Mouse (Mus musculus) heart, embryonic 11.5 days (tissue): ENCODE results near the gene Olfr1258. TPM values are rescaled to one million over a fixed set of nuclear protein-coding genes. Genes with fewer than 3 reads are reported as not detected.
"Not testable (repeated sequence)": the region's sequence is repeated elsewhere in the genome, so short reads cannot be mapped to it uniquely, and the experiment has no call there.

Source experiments
- ATAC-seq: fragments of 200-750 bp; cut with Nextera tagmentation; replicated peaks from 2 replicates; pipeline ENCODE4 v1.8.0; 2017; ENCODE audit warnings: moderate library complexity; ENCODE audit not compliant: insufficient number of reproducible peaks, low FRiP score, low TSS enrichment
- H3K27ac ChIP-seq: fragments of 300-500 bp; sonication (generic); 2 replicates; pipeline ENCODE4 v1.5.1; 2014; ENCODE audit warnings: mild to moderate bottlenecking, low read depth, low read length
- H3K27me3 ChIP-seq: fragments of 300-500 bp; sonication (generic); 2 replicates; pipeline ENCODE4 v1.6.1; 2014; ENCODE audit warnings: mild to moderate bottlenecking, low read length, mixed read lengths; ENCODE audit not compliant: control insufficient read depth, insufficient read depth
- H3K36me3 ChIP-seq: fragments of 300-500 bp; sonication (generic); 2 replicates; pipeline ENCODE4 v1.6.1; 2014; ENCODE audit warnings: mild to moderate bottlenecking, low read length, moderate library complexity, mixed read lengths; ENCODE audit not compliant: control insufficient read depth, insufficient read depth
- H3K4me1 ChIP-seq: fragments of 300-500 bp; sonication (generic); 2 replicates; pipeline ENCODE4 v1.6.1; 2014; ENCODE audit warnings: low read length; ENCODE audit not compliant: control insufficient read depth, insufficient read depth
- H3K4me2 ChIP-seq: fragments of 300-500 bp; sonication (generic); 2 replicates; pipeline ENCODE4 v1.6.1; 2014; ENCODE audit warnings: mild to moderate bottlenecking, moderate library complexity
- H3K4me3 ChIP-seq: fragments of 300-500 bp; sonication (generic); 2 replicates; pipeline ENCODE4 v1.5.1; 2014; ENCODE audit warnings: low read depth, low read length
- H3K9ac ChIP-seq: fragments of 300-500 bp; sonication (generic); 2 replicates; pipeline ENCODE4 v1.6.1; 2014; ENCODE audit warnings: mild to moderate bottlenecking, low read depth, low read length, moderate library complexity
- H3K9me3 ChIP-seq: fragments of 300-500 bp; sonication (generic); replicated peaks from 2 replicates; pipeline ENCODE4 v1.6.1; 2016; ENCODE audit warnings: low read length; ENCODE audit not compliant: control insufficient read depth
- WGBS: fragments of 180-500 bp; shearing (Covaris S2); extraction: QIAGEN DNeasy Blood & Tissue Kit; methylation state at CpG from one replicate; pipeline ENCODE4 v1.1.7; 2014; ENCODE audit not compliant: insufficient replicate concordance; 5-methylcytosine and 5-hydroxymethylcytosine counted together
- polyA plus RNA-seq: library from polyadenylated mRNA; unstranded; fragments of >200 nt; fragmentation: Nextera tagmentation; extraction: Ambion mirVana; gene quantifications from 2 replicates; pipeline ENCODE4 v1.2.1, GENCODE M21; 2014

The Olfr1258 gene
- polyA plus RNA-seq, result not detected in 2 replicates

- no peak for ATAC-seq
- Histone ChIP-seq H3K27me3 (no peaks in the 10 kb centered on the region), H3K9me3 (no peaks in the 10 kb centered on the region), H3K9ac (no peak within 1 kb of the TSS), H3K4me3 (no peak within 1 kb of the TSS), H3K27ac (no peak within 1 kb of the TSS), H3K36me3 (no peaks in the 10 kb centered on the region), H3K4me1 (no peaks in the 10 kb centered on the region), H3K4me2 (no peak within 1 kb of the TSS)
These were observed at the start of gene Olfr1258 for GRCm38 (mm10) chr2:89927009-89927408. TSS of gene Olfr1258 (plus strand) at chr2:89927309.

- WGBS, result 78% methylated on average over 1 of the region's 1 CpGs
- Histone ChIP-seq H3K9ac (no peak within 1 kb of the TSS), H3K9me3 (no peaks in the 10 kb centered on the region), H3K4me2 (no peak within 1 kb of the TSS), H3K27me3 (no peaks in the 10 kb centered on the region), H3K4me3 (no peak within 1 kb of the TSS), H3K27ac (no peak within 1 kb of the TSS), H3K36me3 (no peaks in the 10 kb centered on the region), H3K4me1 (no peaks in the 10 kb centered on the region)
- no peak for ATAC-seq
These were observed 49.0 kb upstream of the Olfr1258 start, which contains the start of gene Olfr1257 for GRCm38 (mm10) chr2:89878137-89878536. TSS of gene Olfr1257 (plus strand) at chr2:89878437.

- H3K27ac ChIP-seq, H3K9me3 ChIP-seq, H3K9ac ChIP-seq, H3K4me1 ChIP-seq, ATAC-seq, H3K4me3 ChIP-seq, H3K4me2 ChIP-seq, H3K27me3 ChIP-seq, H3K36me3 ChIP-seq: not testable (repeated sequence)
- 82% methylated on average over 9 of the region's 9 CpGs for WGBS
These were observed 14.5 kb upstream of the Olfr1258 start for GRCm38 (mm10) chr2:89912616-89913015.

- Histone ChIP-seq H3K4me2 (no peak within 1 kb of the TSS), H3K4me1 (no peaks in the 10 kb centered on the region), H3K27me3 (no peaks in the 10 kb centered on the region), H3K9ac (no peak within 1 kb of the TSS), H3K4me3 (no peak within 1 kb of the TSS), H3K36me3 (no peaks in the 10 kb centered on the region), H3K9me3 (no peaks in the 10 kb centered on the region), H3K27ac (no peak within 1 kb of the TSS)
- no peak for ATAC-seq
- WGBS, result 75% methylated on average over 5 of the region's 5 CpGs
These were observed 21.5 kb downstream of the Olfr1258 start, which contains the start of gene Olfr1259 for GRCm38 (mm10) chr2:89948564-89948963. TSS of gene Olfr1259 (minus strand) at chr2:89948664.

DNA sequence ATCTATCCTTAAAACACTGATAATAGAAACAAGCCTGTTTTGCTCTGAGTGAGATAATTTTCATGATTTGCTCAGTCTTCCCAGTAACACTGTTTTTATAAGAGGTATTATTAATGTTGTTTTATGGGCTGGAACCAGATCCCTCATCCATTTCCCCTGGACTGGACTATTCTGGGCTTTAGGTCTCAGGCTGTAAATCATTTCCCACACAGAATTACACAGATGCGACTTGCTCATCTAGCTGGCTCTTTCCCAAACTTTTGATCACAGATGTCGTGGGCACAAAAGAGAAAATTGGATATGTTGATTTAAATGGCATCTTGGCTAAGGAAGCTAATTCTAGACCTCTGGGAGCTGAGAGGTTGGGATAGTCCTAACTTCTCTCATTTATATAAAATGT is 47.1 kb downstream of the Olfr1258 start, which contains the start of gene Olfr1260:
Olfr1260 (plus strand) TSS at position 157 of the 400 bp plus-strand sequence.
- no peak within 1 kb of the TSS for H3K4me3 ChIP-seq
- 71% methylated on average over 2 of the region's 2 CpGs for WGBS
- H3K9ac ChIP-seq, result no peak within 1 kb of the TSS
- ATAC-seq, result no peak
- no peaks in the 10 kb centered on the region for H3K4me1 ChIP-seq
- no peaks in the 10 kb centered on the region for H3K27me3 ChIP-seq
- H3K4me2 ChIP-seq, result no peak within 1 kb of the TSS
- H3K36me3 ChIP-seq, result no peaks in the 10 kb centered on the region
- no peaks in the 10 kb centered on the region for H3K9me3 ChIP-seq
- no peak within 1 kb of the TSS for H3K27ac ChIP-seq

DNA sequence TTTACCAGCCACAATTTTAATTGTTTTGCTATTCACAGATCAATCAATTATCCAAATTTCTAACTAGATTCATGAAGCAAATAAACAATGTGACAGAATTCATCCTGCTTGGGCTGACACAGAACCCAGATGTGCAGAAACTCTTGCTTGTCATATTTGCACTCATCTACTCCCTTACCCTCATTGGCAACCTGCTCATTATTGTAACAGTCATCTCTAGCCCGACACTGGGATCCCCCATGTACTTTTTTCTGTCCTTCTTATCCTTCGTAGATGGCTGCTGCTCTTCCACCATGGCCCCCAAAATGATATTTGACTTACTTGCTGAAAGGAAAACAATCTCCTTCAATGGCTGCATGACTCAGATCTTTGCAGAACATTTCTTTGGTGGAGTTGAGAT is 50.6 kb downstream of the Olfr1258 start:
- WGBS, result 81% methylated on average over 2 of the region's 2 CpGs
- H3K4me2 ChIP-seq, result no peak overlapping the region
- no peaks in the 10 kb centered on the region for H3K4me1 ChIP-seq
- no peaks in the 10 kb centered on the region for H3K9me3 ChIP-seq
- H3K36me3 ChIP-seq, result no peaks in the 10 kb centered on the region
- H3K4me3 ChIP-seq, result no peak overlapping the region
- no peak for ATAC-seq
- H3K27ac ChIP-seq, result no peak overlapping the region
- no peak overlapping the region for H3K9ac ChIP-seq
- H3K27me3 ChIP-seq, result no peaks in the 10 kb centered on the region

Other genes with a start within 250 kb of the Olfr1258 start
- gene Olfr1252, start 202.3 kb upstream of the Olfr1258 start, polyA plus RNA-seq, result not detected in 2 replicates
- gene Olfr1253, start 170.2 kb upstream of the Olfr1258 start, polyA plus RNA-seq, result not detected in 2 replicates
- gene Olfr1254, start 133.7 kb upstream of the Olfr1258 start, polyA plus RNA-seq, result not detected in 2 replicates
- not detected in 2 replicates for gene Olfr1255, start 115.3 kb upstream of the Olfr1258 start, polyA plus RNA-seq
- gene Olfr1256, start 85.8 kb upstream of the Olfr1258 start, polyA plus RNA-seq, result not detected in 2 replicates
- not detected in 2 replicates for gene Olfr48, start 79.1 kb upstream of the Olfr1258 start, polyA plus RNA-seq
- not detected in 2 replicates for gene Olfr1257, start 48.9 kb upstream of the Olfr1258 start, polyA plus RNA-seq
- not detected in 2 replicates for gene Olfr1259, start 21.4 kb downstream of the Olfr1258 start, polyA plus RNA-seq
- gene Olfr1260, start 47.0 kb downstream of the Olfr1258 start, polyA plus RNA-seq, result not detected in 2 replicates
- not detected in 2 replicates for gene Olfr1261, start 63.9 kb downstream of the Olfr1258 start, polyA plus RNA-seq
- gene Olfr1262, start 72.8 kb downstream of the Olfr1258 start, polyA plus RNA-seq, result not detected in 2 replicates
- not detected in 2 replicates for gene Olfr1263, start 84.8 kb downstream of the Olfr1258 start, polyA plus RNA-seq
- not detected in 2 replicates for gene Olfr1264, start 98.3 kb downstream of the Olfr1258 start, polyA plus RNA-seq
- not detected in 2 replicates for gene Olfr1265, start 108.0 kb downstream of the Olfr1258 start, polyA plus RNA-seq
- gene Olfr140, start 136.3 kb downstream of the Olfr1258 start, polyA plus RNA-seq, result not detected in 2 replicates
- gene Olfr1269, start 194.1 kb downstream of the Olfr1258 start, polyA plus RNA-seq, result not detected in 2 replicates
- gene Olfr32, start 215.0 kb downstream of the Olfr1258 start, polyA plus RNA-seq, result not detected in 2 replicates
- gene Olfr1270, start 225.8 kb downstream of the Olfr1258 start, polyA plus RNA-seq, result not detected in 2 replicates